In genomic region chr1:24678205-24678917, GRCm38 (mm10) we compare ENCODE assay signal across 8 mouse cellular contexts. TPM values are rescaled to one million over a fixed set of nuclear protein-coding genes. Genes with fewer than 3 reads are reported as not detected.
DNase-seq lines count a peak whose midpoint lies in the region; ATAC-seq lines count a peak whose summit lies in the region.

Gene Lmbrd1 (plus strand): TSS chr1:24678630.

- 2% methylated on average over 47 of the region's 54 CpGs for WGBS in heart, embryonic 13.5 days
- WGBS in liver, embryonic 12.5 days (ENCODE audit: insufficient replicate concordance), result 3% methylated on average over 54 of the region's 54 CpGs
- WGBS in stomach, embryonic 15.5 days, result under 1% methylated on average over 49 of the region's 54 CpGs

- no peaks in the 10 kb centered on the region for H3K9me3 ChIP-seq in heart, embryonic 13.5 days
- no peaks in the 10 kb centered on the region for H3K9me3 ChIP-seq in liver, embryonic 12.5 days (replicated peaks)
- H3K9me3 ChIP-seq in stomach, embryonic 15.5 days, result no peaks in the 10 kb centered on the region

- DNase-seq in CD4-positive, CD25-positive, alpha-beta regulatory T cell, adult 2 months (ENCODE audit: low read depth, low spot score), result peak; percentile 98
- DNase-seq in fat pad, adult 2 months (ENCODE audit: extremely low read depth, low read depth, low spot score), result peak; percentile 40
- peak; percentile 96 for DNase-seq in kidney, postnatal 10 days
- peak; percentile 95 to 97 for DNase-seq in natural killer cell, adult 2 months (ENCODE audit: low spot score in 2 of 2)

- peak within 1 kb of the TSS; percentile 89 for H3K9ac ChIP-seq in heart, embryonic 13.5 days
- H3K9ac ChIP-seq in liver, embryonic 12.5 days, result peak within 1 kb of the TSS; percentile 83
- H3K9ac ChIP-seq in stomach, embryonic 15.5 days, result peak within 1 kb of the TSS; percentile 65

- H3K27ac ChIP-seq in brown adipose tissue, adult 24 weeks (replicated peaks; ENCODE audit: low read depth, low read length), result peak within 1 kb of the TSS; percentile 88
- peak within 1 kb of the TSS; percentile 79 for H3K27ac ChIP-seq in heart, embryonic 13.5 days (replicated peaks)
- peak within 1 kb of the TSS; percentile 72 for H3K27ac ChIP-seq in liver, embryonic 12.5 days
- peak within 1 kb of the TSS; percentile 84 for H3K27ac ChIP-seq in stomach, embryonic 15.5 days

- peak; percentile 80 for ATAC-seq in heart, embryonic 13.5 days (ENCODE audit: extremely low read depth, insufficient number of reproducible peaks, low FRiP score, low TSS enrichment)
- peak; percentile 96 for ATAC-seq in liver, embryonic 12.5 days
- peak; percentile 90 for ATAC-seq in stomach, embryonic 15.5 days (ENCODE audit: insufficient read depth, low FRiP score, low read depth)

- H3K4me2 ChIP-seq in heart, embryonic 13.5 days, result peak within 1 kb of the TSS; percentile 79
- H3K4me2 ChIP-seq in liver, embryonic 12.5 days, result peak within 1 kb of the TSS; percentile 85
- peak within 1 kb of the TSS; percentile 47 for H3K4me2 ChIP-seq in stomach, embryonic 15.5 days

- H3K4me3 ChIP-seq in brown adipose tissue, adult 24 weeks (ENCODE audit: insufficient read depth, low read depth, low read length), result peak within 1 kb of the TSS; percentile 91
- peak within 1 kb of the TSS; percentile 79 for H3K4me3 ChIP-seq in heart, embryonic 13.5 days
- peak within 1 kb of the TSS; percentile 82 for H3K4me3 ChIP-seq in liver, embryonic 12.5 days
- H3K4me3 ChIP-seq in stomach, embryonic 15.5 days (replicated peaks), result peak within 1 kb of the TSS; percentile 76

- H3K4me1 ChIP-seq in brown adipose tissue, adult 24 weeks (ENCODE audit: control insufficient read depth, insufficient read depth, insufficient read length, low read length), result peaks cover 6% of the 10 kb centered on the region; the same call in 1 of the 2 replicates
- peaks cover 7% of the 10 kb centered on the region for H3K4me1 ChIP-seq in heart, embryonic 13.5 days
- H3K4me1 ChIP-seq in liver, embryonic 12.5 days, result peaks cover 13% of the 10 kb centered on the region
- no peaks in the 10 kb centered on the region; the same call in 1 of the 2 replicates for H3K4me1 ChIP-seq in stomach, embryonic 15.5 days

- no peaks in the 10 kb centered on the region for H3K27me3 ChIP-seq in heart, embryonic 13.5 days (replicated peaks)
- no peaks in the 10 kb centered on the region for H3K27me3 ChIP-seq in liver, embryonic 12.5 days (replicated peaks)
- H3K27me3 ChIP-seq in stomach, embryonic 15.5 days (replicated peaks), result no peaks in the 10 kb centered on the region

- no peaks in the 10 kb centered on the region for H3K36me3 ChIP-seq in heart, embryonic 13.5 days
- H3K36me3 ChIP-seq in liver, embryonic 12.5 days, result no peaks in the 10 kb centered on the region
- no peaks in the 10 kb centered on the region for H3K36me3 ChIP-seq in stomach, embryonic 15.5 days

RNA-seq across cellular contexts. Expression of gene Lmbrd1, which starts in this region (rescaled TPM):
- 43.1 and 58.2 TPM in 2 replicates for polyA plus RNA-seq in brown adipose tissue, adult 24 weeks (2012; ENCODE audit: insufficient read depth, insufficient read length, missing spikeins)
- 22.9 and 23.1 TPM in 2 replicates for polyA plus RNA-seq in heart, embryonic 13.5 days (2015; fragmentation: Nextera tagmentation; extraction: Ambion mirVana)
- 14.1 and 14.5 TPM in 2 replicates for polyA plus RNA-seq in liver, embryonic 12.5 days (2016; fragmentation: Nextera tagmentation; extraction: Ambion mirVana)
- 35.0 and 36.5 TPM in 2 replicates for polyA plus RNA-seq in stomach, embryonic 15.5 days (2015; fragmentation: Nextera tagmentation; extraction: Ambion mirVana)

Comparison
In these comparisons a context has a peak if more than half of its experiments do, and no peak if none do; other contexts are left out.
1. Peak in every context shown above with its lines: DNase-seq, ATAC-seq, H3K4me3 ChIP-seq and H3K27ac ChIP-seq.
2. DNase-seq: peak in every context shown above with its lines; median percentile 98 in CD4-positive, CD25-positive, alpha-beta regulatory T cell, adult 2 months; 96 in kidney, postnatal 10 days; 96 in natural killer cell, adult 2 months; 40 in fat pad, adult 2 months.